Mouse (Mus musculus) right cerebral cortex, adult 18-20 months (tissue): ENCODE data around the gene Krt28.
A peak's percentile ranks its signal among the peaks of the same experiment; 100 is the strongest.

Experiments
- DNase-seq: peaks from one replicate; pipeline ENCODE4 v3.0.0; 2022; ENCODE audit warnings: mixed read lengths

Krt28 gene

DNA sequence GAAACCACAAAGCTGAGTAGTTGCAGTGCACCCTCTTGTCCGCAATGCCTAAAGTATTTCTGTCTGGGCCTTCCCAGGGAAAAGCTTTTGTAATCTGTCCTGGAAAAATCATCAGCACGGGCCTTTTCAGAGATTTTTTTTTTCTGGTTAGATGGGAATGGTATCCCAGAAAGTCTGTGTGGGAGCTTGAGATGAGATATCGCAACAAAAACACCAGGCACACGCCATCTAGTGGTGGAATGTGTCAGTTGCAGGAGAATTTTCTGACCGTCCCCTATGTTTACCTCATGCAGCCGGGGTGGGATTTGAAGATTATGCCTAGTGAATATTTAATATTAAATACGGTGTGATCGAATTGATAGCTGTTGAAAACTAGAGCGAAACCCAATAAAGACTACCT, 10.3 kb downstream of the Krt28 start:
- DNase-seq: peak; percentile 52

DNA sequence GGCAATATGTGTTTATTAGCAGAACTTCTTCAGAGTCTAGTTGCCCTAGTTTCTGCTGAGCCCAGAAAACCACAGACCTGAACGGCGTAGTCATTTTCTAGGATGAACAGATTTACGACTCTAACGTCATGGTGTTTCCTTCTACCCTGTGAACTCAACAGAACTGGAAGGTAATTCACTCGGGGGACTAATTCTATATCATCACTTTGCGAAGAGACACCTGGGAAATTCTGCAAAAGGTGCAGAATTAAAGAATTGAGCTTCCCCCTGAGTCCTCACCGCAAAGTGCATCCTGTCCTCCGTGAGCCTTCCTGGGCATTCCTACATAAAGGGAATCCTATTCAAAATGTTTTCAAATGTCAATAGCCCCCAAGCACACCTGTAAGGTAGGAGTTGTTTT, 13.3 kb downstream of the Krt28 start:
- no peak for DNase-seq

DNA sequence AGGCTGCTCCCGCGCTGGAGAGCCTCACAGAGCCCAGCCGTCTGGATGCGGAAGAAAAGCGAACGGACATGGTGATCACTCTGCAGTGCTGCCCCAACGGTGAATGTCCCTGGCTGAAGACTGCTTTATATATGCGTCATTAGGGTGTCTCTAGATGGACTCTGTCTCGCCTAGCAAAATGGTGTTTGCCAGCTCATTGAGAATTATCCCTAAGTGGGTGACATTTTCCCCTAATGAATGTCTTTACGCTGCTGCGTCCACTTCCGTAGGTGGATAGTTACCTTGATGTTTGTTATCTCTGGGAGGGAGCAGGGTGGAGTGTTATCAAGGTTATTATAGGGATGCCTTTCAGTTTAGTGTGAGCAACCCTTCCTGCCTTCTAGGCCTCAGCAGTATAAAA, 23.7 kb downstream of the Krt28 start, which contains the start of gene Krt27:
Gene Krt27 (minus strand): TSS at position 101 of the 400 bp plus-strand sequence.
- no peak for DNase-seq

DNA sequence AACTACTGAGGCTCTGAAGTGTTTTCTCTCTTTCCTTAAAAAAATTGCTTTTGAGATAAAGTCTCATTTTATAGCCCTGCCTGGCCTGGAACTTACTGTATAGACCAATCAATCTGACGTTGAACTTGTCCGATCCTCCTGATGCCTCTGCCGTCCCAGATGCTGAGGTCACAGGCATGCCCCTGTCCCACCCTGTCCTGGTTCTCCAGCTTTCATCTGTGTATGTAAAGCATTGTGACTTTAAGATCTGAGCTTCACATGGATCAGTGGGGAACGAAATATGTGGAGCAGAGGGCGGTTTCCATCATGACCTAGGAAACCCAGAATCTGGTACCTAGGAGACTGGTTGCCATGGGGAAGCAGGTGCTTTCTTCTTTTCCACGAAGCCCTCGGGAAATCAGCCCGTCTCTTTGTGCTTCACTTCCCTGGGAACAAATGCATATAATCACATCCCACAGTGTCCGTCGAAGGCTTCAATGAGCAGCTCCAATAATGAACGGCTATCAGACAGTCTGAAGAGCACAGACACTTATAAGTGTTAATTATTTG, 35.3 kb downstream of the Krt28 start:
- DNase-seq: no peak

DNA sequence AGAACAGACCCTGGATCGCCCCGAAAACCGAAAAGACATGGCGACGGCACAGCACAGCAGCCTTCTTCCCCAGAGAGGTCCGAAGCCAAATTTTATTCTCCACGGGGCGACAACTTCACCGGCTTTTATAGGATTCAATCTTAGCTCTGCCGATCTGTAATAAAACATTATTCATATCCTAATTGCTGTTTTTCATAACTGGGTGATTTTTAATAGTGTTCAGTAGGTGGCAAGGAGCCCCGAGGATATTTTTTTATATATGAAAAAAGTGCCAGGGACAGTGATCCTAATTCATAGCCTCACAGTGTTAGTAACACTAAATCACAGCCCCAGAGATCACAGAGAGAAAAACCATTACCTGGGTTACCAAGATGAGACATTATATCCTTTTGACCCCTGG, 36.8 kb downstream of the Krt28 start, which contains the start of gene Krt26:
Gene Krt26 (minus strand): TSS at position 101 of the 400 bp plus-strand sequence.
- no peak for DNase-seq

DNA sequence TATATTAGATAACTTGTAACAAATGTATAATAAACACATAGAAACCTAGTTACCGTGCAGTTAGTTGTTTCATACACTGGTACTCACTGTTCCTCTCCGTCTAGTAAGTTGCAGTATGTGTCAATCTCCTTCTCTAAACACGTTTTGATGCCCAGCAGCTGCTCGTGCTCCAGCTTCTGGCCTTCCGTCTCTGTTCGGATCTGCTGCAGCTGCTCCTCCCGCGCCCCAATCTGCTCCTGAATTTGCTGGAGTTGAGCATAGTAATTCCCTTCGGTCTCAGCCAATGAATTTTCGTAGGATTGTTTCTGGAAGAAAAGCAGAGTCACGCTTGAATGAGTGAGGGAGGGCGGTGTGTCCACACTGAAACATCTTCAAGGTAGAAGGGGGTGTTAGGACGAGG, 41.3 kb downstream of the Krt28 start:
- peak; percentile 46 for DNase-seq

DNA sequence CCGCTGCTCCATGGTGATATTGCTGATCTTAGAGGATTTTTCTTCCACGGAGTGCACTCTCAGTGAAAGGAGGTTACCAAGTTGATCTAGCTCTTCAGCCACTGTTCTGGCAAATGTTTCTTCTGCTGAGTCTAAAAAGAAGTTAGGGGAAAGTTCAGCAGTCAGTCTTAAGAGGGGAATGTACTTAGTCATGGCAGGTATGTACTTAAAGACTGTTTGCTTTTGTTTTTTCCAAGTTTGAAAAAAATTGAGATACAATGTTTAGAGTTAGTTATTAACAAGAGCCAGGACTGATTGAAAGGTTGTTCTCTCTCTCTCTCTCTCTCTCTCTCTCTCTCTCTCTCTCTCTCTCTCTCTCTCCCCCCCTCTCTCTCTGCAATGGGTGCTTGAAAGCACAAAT, 45.0 kb downstream of the Krt28 start:
- DNase-seq: no peak

DNA sequence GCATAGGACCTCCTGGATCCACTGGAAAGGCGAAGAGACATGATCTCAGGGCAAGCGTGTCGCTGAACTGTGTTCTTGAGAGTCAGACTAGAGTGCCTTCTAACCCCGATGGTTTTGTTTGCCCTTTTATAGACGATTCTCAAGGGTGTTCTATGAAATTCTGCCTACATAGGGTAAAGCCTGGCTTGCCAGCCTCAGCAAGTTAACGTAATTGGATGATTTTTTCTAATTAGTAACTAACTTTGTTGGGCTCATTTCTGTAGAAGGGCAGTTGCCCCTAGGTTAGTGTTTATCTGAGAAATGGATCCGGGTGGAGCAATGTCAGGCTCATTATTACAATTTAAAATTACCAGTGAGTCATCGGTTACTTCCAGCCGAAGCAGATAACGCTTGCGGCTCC, 51.9 kb downstream of the Krt28 start, which contains the start of gene Krt25:
Gene Krt25 (minus strand): TSS at position 101 of the 400 bp plus-strand sequence.
- DNase-seq: no peak

DNA sequence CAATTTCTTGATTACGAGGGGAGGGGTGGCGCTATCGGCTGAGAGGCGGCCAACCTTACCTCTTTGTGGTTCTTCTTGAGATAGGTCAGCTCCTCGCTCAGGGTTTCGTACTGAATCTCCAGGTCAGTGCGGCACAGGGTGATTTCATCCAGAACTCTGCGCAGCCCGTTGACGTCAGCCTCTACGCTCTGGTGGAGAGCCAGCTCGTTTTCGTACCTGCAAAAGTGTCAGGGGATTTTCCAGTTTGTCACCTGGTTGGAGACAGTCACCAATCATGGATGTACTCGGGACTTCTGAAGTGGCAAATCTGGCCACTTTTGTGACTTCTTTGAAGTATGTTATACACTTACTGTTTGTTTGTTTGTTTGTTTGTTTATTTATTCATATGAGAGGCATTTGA, 53.6 kb downstream of the Krt28 start:
- no peak for DNase-seq

DNA sequence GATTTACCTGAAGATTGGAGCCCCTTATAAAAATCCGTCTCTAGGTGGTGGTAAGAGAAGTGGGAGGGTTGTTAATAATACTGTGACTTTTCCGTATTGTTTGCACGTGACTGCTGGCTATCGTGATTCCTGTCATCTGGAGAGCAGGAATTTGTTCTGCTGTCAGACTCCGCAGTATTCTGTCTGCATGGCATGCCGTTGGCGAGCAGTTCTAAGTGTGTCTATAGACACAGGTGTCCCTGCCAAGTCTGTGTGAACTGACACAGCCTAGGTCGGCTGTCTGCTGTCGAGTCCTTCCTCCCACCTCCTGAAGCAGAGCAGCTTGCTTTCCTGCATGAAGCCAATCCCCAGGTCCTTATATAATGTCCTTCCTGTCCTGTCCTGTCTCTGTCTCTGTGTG, 55.6 kb downstream of the Krt28 start:
- no peak for DNase-seq

DNA sequence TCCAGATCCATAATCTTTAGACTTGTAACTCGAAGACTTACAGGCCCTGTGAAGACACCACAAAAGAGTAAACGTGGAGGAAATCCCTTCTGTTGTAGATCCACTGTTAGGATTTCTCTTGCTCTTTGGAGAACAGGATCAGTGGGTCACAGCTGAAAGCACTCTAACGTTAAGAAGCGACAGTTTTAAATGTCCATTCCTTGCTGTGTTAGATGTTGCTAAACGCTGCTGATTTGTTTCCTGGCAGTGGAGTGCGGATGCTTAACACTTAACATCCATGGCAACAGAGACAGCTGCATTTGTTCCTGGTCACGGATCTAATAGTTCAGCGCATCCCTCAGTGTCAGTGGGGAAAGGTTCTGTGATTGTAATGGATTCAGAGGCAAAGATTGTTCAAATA, 58.2 kb downstream of the Krt28 start:
- no peak for DNase-seq
